Mouse (Mus musculus) heart, embryonic 16.5 days (tissue): ENCODE measurements at regions not wholly inside any gene's neighbourhood (a gene's known extent, or its start where the extent isn't known, plus 50 kb on each side); places are given as distances from the start of the nearest gene placed in this dataset.

Source experiments
- ATAC-seq: fragments of 200-750 bp; cut with Nextera tagmentation; replicated peaks from 2 replicates; pipeline ENCODE4 v1.8.0; 2017; ENCODE audit warnings: moderate number of reproducible peaks; ENCODE audit not compliant: insufficient read depth, low FRiP score; ENCODE audit errors: extremely low read depth
- H3K27ac ChIP-seq: fragments of 300-500 bp; sonication (generic); 2 replicates; pipeline ENCODE4 v1.5.1; 2014; ENCODE audit warnings: mild to moderate bottlenecking, low read length, control low read depth, moderate library complexity
- H3K27me3 ChIP-seq: fragments of 300-500 bp; sonication (generic); 2 replicates; pipeline ENCODE4 v1.6.1; 2014; ENCODE audit warnings: low read length, mixed read lengths; ENCODE audit not compliant: control insufficient read depth, insufficient read depth
- H3K36me3 ChIP-seq: fragments of 300-500 bp; sonication (generic); 2 replicates; pipeline ENCODE4 v1.6.1; 2014; ENCODE audit not compliant: control insufficient read depth, insufficient read depth
- H3K4me1 ChIP-seq: fragments of 300-500 bp; sonication (generic); 2 replicates; pipeline ENCODE4 v1.6.1; 2014; ENCODE audit warnings: low read length, mixed read lengths; ENCODE audit not compliant: control insufficient read depth, insufficient read depth
- H3K4me2 ChIP-seq: fragments of 300-500 bp; sonication (generic); 2 replicates; pipeline ENCODE4 v1.6.1; 2014; ENCODE audit warnings: low read depth, mild to moderate bottlenecking, control low read depth, low read length
- H3K4me3 ChIP-seq: fragments of 300-500 bp; sonication (generic); 2 replicates; pipeline ENCODE4 v1.5.1; 2014; ENCODE audit warnings: mild to moderate bottlenecking, control low read depth, low read length
- H3K9ac ChIP-seq: fragments of 300-500 bp; sonication (generic); 2 replicates; pipeline ENCODE4 v1.6.1; 2014; ENCODE audit warnings: low read length, control low read depth
- H3K9me3 ChIP-seq: fragments of 300-500 bp; sonication (generic); replicated peaks from 2 replicates; pipeline ENCODE4 v1.6.1; 2016; ENCODE audit warnings: low read length; ENCODE audit not compliant: control insufficient read depth
- WGBS: fragments of 180-500 bp; shearing (Covaris S2); extraction: QIAGEN DNeasy Blood & Tissue Kit; methylation state at CpG from one replicate; pipeline ENCODE4 v1.1.7; 2014; 5-methylcytosine and 5-hydroxymethylcytosine counted together

DNA sequence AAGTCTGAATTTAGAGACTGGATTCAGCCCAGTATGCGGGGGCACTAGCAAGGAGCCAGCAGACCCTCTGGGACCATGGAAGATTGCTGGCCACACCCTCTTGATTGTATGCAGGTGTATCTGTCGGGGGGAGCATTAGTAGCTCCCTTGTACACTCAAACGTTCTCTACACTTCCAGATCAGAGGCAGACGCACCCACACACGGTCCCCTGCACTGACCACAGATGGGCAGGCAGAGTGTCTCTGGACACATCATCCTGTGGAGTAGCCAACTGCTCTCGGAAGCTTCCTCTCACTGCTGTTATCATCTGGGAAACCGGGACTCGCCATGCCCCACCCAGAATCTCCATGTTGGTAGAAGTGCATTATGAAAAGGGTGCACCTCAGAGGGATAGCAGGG lies 176.7 kb downstream of the Mycn start:
- no peak overlapping the region for H3K4me2 ChIP-seq
- no peak overlapping the region for H3K27ac ChIP-seq
- 0 out of 2 replicates have a peak, but pooled peaks cover 5% of the 10 kb centered on the region for H3K9me3 ChIP-seq
- no peak for ATAC-seq
- no peaks in the 10 kb centered on the region for H3K36me3 ChIP-seq
- 68% methylated on average over 8 of the region's 8 CpGs for WGBS
- H3K9ac ChIP-seq, result no peak overlapping the region
- no peaks in the 10 kb centered on the region for H3K27me3 ChIP-seq
- H3K4me3 ChIP-seq, result no peak overlapping the region
- peaks cover 6% of the 10 kb centered on the region; the same call in 1 of the 2 replicates for H3K4me1 ChIP-seq

- no peak for ATAC-seq
- 0 out of 2 replicates have a peak, but pooled peaks cover 5% of the 10 kb centered on the region for H3K9me3 ChIP-seq
- H3K4me3 ChIP-seq, result no peak overlapping the region
- H3K9ac ChIP-seq, result no peak overlapping the region
- H3K27me3 ChIP-seq, result no peaks in the 10 kb centered on the region
- peaks cover 6% of the 10 kb centered on the region; the same call in 1 of the 2 replicates for H3K4me1 ChIP-seq
- H3K4me2 ChIP-seq, result no peak overlapping the region
- WGBS, result 73% methylated on average over 4 of the region's 4 CpGs
- no peaks in the 10 kb centered on the region for H3K36me3 ChIP-seq
- no peak overlapping the region for H3K27ac ChIP-seq
These were observed 177.1 kb downstream of the Mycn start for GRCm38 (mm10) chr12:12764586-12764985.

DNA sequence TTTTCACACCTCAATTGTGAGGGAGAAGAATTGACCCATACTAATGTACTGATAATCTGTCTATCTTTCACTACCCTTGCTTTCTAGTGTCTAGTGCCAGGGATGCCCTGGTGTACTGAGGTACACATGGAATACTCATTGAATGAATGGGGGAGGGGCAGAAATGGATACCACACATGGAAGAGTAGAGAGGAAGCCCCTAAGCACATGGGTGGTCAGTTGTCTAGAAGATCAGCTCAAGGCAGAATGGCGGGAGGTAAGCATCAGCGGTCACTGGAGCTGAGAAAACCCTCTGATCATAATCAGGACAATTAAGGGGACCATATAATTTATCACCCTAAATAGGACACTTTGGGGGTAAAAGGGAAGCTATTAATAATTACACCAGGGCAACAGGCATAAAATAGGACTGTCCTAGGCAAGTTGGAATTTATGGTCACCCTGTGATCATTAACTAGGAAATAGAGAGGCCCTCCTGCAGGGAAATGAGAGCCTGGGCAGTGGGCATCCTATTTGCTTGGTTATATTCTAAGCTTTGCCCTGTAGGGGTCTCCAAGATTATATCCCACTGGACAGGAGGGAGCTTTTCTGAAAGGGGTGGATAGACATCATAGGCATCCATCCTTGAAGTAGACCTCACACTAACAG lies 185.3 kb downstream of the Mycn start:
- no peak for ATAC-seq
- H3K27me3 ChIP-seq, result no peaks in the 10 kb centered on the region
- H3K9ac ChIP-seq, result no peak overlapping the region
- no peak overlapping the region for H3K4me2 ChIP-seq
- 91% methylated on average over 2 of the region's 2 CpGs for WGBS
- 0 out of 2 replicates have a peak, but pooled peaks cover 5% of the 10 kb centered on the region for H3K9me3 ChIP-seq
- no peak overlapping the region for H3K4me3 ChIP-seq
- no peaks in the 10 kb centered on the region for H3K4me1 ChIP-seq
- no peaks in the 10 kb centered on the region for H3K36me3 ChIP-seq
- H3K27ac ChIP-seq, result no peak overlapping the region

- H3K27ac ChIP-seq, result no peak overlapping the region
- no peaks in the 10 kb centered on the region for H3K9me3 ChIP-seq
- 68% methylated on average over 9 of the region's 9 CpGs for WGBS
- no peaks in the 10 kb centered on the region for H3K36me3 ChIP-seq
- no peaks in the 10 kb centered on the region for H3K4me1 ChIP-seq
- H3K9ac ChIP-seq, result no peak overlapping the region
- H3K4me2 ChIP-seq, result no peak overlapping the region
- no peak for ATAC-seq
- H3K27me3 ChIP-seq, result no peaks in the 10 kb centered on the region
- H3K4me3 ChIP-seq, result no peak overlapping the region
These were observed 187.9 kb downstream of the Mycn start for GRCm38 (mm10) chr12:12753849-12754248.

DNA sequence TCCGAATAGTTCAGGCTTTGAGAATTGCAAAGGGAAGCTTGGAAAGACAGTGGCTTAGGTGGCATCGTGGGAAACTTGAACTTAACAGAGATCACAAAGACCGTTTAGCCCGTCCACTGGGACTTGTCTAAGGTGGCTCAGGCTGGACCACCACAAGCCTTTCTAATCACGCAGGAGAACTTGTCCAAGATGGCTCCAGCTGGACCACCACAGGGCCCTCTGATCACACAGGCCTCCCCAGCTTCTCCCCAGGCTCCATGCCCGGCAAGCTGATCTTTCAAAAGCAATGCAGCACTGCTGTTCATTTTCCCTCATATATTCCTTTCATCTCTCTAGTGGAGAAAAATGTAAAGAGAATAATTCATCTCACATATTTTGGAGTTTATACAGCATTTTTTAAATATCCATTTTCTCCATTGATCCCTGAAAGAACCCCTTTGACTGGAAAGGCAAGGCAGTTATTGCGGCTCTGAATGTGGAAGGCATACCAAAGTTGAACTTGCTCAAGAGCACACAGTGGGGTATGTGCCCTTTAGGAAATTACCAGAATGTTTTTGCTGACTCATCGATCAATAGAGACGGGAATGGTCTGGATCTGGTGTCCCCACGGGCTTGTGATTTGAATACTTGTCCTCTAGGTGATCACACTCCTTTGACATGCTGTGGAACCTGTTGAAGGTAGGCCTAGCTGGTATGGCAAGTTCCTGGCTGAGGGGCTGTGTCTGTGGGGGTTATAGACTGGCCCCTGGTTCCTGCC lies 189.9 kb downstream of the Mycn start:
- WGBS, result 85% methylated on average over 10 of the region's 10 CpGs
- Histone ChIP-seq H3K36me3 (no peaks in the 10 kb centered on the region), H3K27ac (no peak overlapping the region)

GRCm38 (mm10) chr12:12749690-12750089 lies 192.0 kb downstream of the Mycn start:
- 79% methylated on average over 3 of the region's 3 CpGs for WGBS
- no peak for ATAC-seq
- no peak overlapping the region for H3K9ac ChIP-seq
- no peaks in the 10 kb centered on the region for H3K27me3 ChIP-seq
- no peaks in the 10 kb centered on the region for H3K4me1 ChIP-seq
- no peak overlapping the region for H3K4me2 ChIP-seq
- H3K36me3 ChIP-seq, result no peaks in the 10 kb centered on the region
- no peaks in the 10 kb centered on the region for H3K9me3 ChIP-seq
- H3K27ac ChIP-seq, result no peak overlapping the region
- H3K4me3 ChIP-seq, result no peak overlapping the region

More for the DNA sequence above, 189.9 kb downstream of the Mycn start:
- H3K9me3 ChIP-seq, result no peaks in the 10 kb centered on the region
- H3K27me3 ChIP-seq, result no peaks in the 10 kb centered on the region
- no peak for ATAC-seq
- H3K4me1 ChIP-seq, result no peaks in the 10 kb centered on the region
- H3K9ac ChIP-seq, result no peak overlapping the region
- H3K4me2 ChIP-seq, result no peak overlapping the region
- H3K4me3 ChIP-seq, result no peak overlapping the region

- Histone ChIP-seq H3K9me3 (no peaks in the 10 kb centered on the region), H3K4me2 (no peak overlapping the region), H3K27me3 (no peaks in the 10 kb centered on the region), H3K4me1 (no peaks in the 10 kb centered on the region), H3K9ac (no peak overlapping the region), H3K4me3 (no peak overlapping the region), H3K36me3 (no peaks in the 10 kb centered on the region), H3K27ac (no peak overlapping the region)
- 65% methylated on average over 4 of the region's 4 CpGs for WGBS
- no peak for ATAC-seq
These were observed 194.8 kb downstream of the Mycn start for GRCm38 (mm10) chr12:12746852-12747454.

- Histone ChIP-seq H3K9me3 (no peaks in the 10 kb centered on the region), H3K9ac (no peak overlapping the region), H3K27me3 (no peaks in the 10 kb centered on the region), H3K4me1 (0 out of 2 replicates have a peak, but pooled peaks cover 2% of the 10 kb centered on the region), H3K27ac (no peak overlapping the region), H3K36me3 (no peaks in the 10 kb centered on the region), H3K4me3 (no peak overlapping the region), H3K4me2 (no peak overlapping the region)
- no peak for ATAC-seq
- WGBS, result 67% methylated on average over 2 of the region's 2 CpGs
These were observed 197.2 kb downstream of the Mycn start for GRCm38 (mm10) chr12:12744492-12744891.
